Mouse (Mus musculus) thymus, postnatal 0 days (tissue): ENCODE measurements around the gene Gcn1l1. TPM values are rescaled to one million over a fixed set of nuclear protein-coding genes. Genes with fewer than 3 reads are reported as not detected.
"Not testable (repeated sequence)": the region's sequence is repeated elsewhere in the genome, so short reads cannot be mapped to it uniquely, and the experiment has no call there.

Experiments
- DNase-seq: peaks from one replicate; pipeline ENCODE4 v3.0.0-alpha.2; 2015; ENCODE audit warnings: low spot score
- polyA plus RNA-seq: library from polyadenylated mRNA; unstranded; fragments of >200 nt; fragmentation: Nextera tagmentation; extraction: Ambion mirVana; gene quantifications from 2 replicates; pipeline ENCODE4 v1.2.1, GENCODE M21; 2015

Gene Gcn1l1
- polyA plus RNA-seq, 1 experiment from 2014 or later: 21.5 TPM

- DNase-seq: peak; percentile 100
These were observed 5.6 kb upstream of the Gcn1l1 start, which contains the start of gene Rplp0 for GRCm38 (mm10) chr5:115559237-115560101. Rplp0 (plus strand) TSS chr5:115559467.

- no peak for DNase-seq
These were observed 4.6 kb upstream of the Gcn1l1 start for GRCm38 (mm10) chr5:115560336-115560905.

GRCm38 (mm10) chr5:115563771-115564585 is 1.1 kb upstream of the Gcn1l1 start:
- DNase-seq: no peak

GRCm38 (mm10) chr5:115565403-115565802 is 349 bp downstream of the Gcn1l1 start:
- no peak for DNase-seq

- no peak for DNase-seq
These were observed 3.6 kb downstream of the Gcn1l1 start for GRCm38 (mm10) chr5:115568681-115569080.

GRCm38 (mm10) chr5:115569308-115569707 is 4.3 kb downstream of the Gcn1l1 start:
- no peak for DNase-seq

- no peak for DNase-seq
These were observed 4.7 kb downstream of the Gcn1l1 start for GRCm38 (mm10) chr5:115569721-115570120.

GRCm38 (mm10) chr5:115571086-115571485 is 6.0 kb downstream of the Gcn1l1 start:
- DNase-seq: no peak

GRCm38 (mm10) chr5:115572679-115573535 is 7.9 kb downstream of the Gcn1l1 start:
- DNase-seq: no peak

GRCm38 (mm10) chr5:115574992-115575391 is 9.9 kb downstream of the Gcn1l1 start:
- no peak for DNase-seq

GRCm38 (mm10) chr5:115577686-115578085 is 12.6 kb downstream of the Gcn1l1 start:
- not testable (repeated sequence) for DNase-seq

GRCm38 (mm10) chr5:115578922-115579321 is 13.9 kb downstream of the Gcn1l1 start:
- DNase-seq: no peak

GRCm38 (mm10) chr5:115579363-115579762 is 14.3 kb downstream of the Gcn1l1 start:
- no peak for DNase-seq

- DNase-seq: no peak
These were observed 15.4 kb downstream of the Gcn1l1 start for GRCm38 (mm10) chr5:115580229-115581001.

- DNase-seq: no peak
These were observed 16.6 kb downstream of the Gcn1l1 start for GRCm38 (mm10) chr5:115581662-115582061.

- DNase-seq: no peak
These were observed 20.6 kb downstream of the Gcn1l1 start for GRCm38 (mm10) chr5:115585616-115586015.

- no peak for DNase-seq
These were observed 21.1 kb downstream of the Gcn1l1 start for GRCm38 (mm10) chr5:115586166-115586565.

GRCm38 (mm10) chr5:115586780-115587179 is 21.7 kb downstream of the Gcn1l1 start:
- DNase-seq: no peak

- no peak for DNase-seq
These were observed 26.0 kb downstream of the Gcn1l1 start for GRCm38 (mm10) chr5:115591028-115591427.

- no peak for DNase-seq
These were observed 26.5 kb downstream of the Gcn1l1 start for GRCm38 (mm10) chr5:115591506-115591905.
